Mouse (Mus musculus): ENCODE results near the gene Wee1.
"Not testable (repeated sequence)": the region's sequence is repeated elsewhere in the genome, so short reads cannot be mapped to it uniquely, and the experiment has no call there.

Wee1 gene

GRCm38 (mm10) chr7:110121516-110122288 is at the start of gene Wee1:
Gene Wee1 (plus strand): TSS chr7:110122046.
- DNase-seq (ENCODE audit: low spot score): peak; percentile 99

DNA sequence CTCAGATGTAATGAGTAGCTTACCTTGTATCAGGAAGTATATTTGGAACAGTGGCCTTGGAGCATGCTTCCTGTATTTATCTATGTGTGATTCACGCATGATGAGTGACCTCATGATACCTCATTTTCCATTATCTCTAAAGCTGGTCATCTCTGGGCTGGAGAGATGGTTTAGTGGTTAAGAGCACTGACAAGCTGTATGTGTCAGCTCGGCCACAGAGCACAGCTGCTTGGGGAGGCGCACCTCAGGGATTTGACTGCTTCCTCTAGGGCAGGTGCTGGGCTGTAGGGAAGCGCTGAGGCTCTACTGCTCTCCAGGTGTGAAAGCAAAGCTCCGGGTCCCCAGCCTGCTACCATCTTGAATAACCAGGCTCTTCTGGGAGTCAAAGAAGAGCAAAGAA is 43.7 kb upstream of the Wee1 start:
- DNase-seq (ENCODE audit: low spot score): no peak

GRCm38 (mm10) chr7:110083386-110084165 is 38.3 kb upstream of the Wee1 start:
- DNase-seq (ENCODE audit: low spot score): no peak

GRCm38 (mm10) chr7:110085217-110085616 is 36.6 kb upstream of the Wee1 start:
- no peak for DNase-seq (ENCODE audit: low spot score)

DNA sequence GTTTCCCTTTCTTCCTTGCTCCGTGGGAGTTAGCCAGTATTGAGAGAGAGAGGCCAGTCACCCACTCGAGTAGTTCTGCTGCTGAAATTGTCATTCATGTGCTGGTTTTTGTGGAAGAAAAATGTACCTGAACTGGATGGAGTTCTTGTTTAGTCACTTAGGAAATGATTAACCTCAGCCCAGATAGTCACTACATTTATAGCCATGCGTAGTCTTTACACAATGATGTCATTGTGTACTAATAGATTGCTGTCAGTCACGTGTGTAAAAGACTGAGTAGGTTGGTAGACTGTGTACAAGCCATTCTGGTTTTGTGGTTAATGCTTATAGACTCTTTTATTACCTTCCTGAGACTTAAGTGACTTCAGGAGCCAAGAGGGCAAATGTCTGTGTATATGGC is 33.9 kb upstream of the Wee1 start:
- DNase-seq (ENCODE audit: low spot score): no peak

GRCm38 (mm10) chr7:110091670-110092069 is 30.2 kb upstream of the Wee1 start:
- DNase-seq (ENCODE audit: low spot score): no peak

DNA sequence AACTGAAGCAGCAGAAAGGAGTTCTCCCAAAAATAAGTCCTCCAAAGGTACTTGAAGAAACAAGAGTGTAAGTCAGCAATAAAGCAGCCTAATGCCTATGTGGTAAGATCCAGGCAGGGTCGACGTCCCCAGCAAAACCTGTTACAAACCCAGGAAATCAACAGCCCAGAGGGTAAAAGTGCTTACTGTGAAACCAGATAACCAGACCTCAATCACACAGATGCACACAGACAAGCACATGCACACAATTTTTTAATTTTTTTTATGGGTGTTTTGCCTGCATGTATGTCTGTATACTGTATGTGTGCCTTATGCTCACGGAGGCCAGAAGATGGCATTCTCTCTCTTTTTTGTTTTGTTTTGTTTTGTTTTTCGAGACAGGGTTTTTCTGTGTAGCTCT is 25.5 kb upstream of the Wee1 start:
- no peak for DNase-seq (ENCODE audit: low spot score)

GRCm38 (mm10) chr7:110097106-110097793 is 24.6 kb upstream of the Wee1 start:
- DNase-seq (ENCODE audit: low spot score): no peak

DNA sequence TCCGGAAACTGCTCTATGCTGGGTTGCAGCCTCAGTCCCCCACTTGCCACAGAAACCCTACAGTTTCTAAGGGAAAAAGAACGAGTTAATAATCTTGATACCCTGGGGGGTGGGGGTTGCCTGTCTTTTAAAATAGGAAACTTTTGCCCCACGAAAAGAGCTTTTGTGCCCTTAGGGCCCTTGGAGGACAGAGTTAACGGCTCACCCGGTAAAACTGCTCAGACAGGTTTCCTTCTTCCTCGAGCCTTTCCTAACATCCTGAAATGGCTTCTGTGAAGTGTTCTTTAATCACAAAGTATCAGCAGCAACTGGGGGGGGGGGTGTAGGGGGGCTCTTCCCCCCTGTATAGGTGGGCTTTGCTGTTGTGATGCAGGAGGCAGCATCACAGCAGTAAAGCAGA is 21.0 kb upstream of the Wee1 start:
- DNase-seq (ENCODE audit: low spot score): no peak

- no peak for DNase-seq (ENCODE audit: low spot score)
These were observed 20.6 kb upstream of the Wee1 start for GRCm38 (mm10) chr7:110101266-110101665.

GRCm38 (mm10) chr7:110105041-110105440 is 16.8 kb upstream of the Wee1 start:
- no peak for DNase-seq (ENCODE audit: low spot score)

GRCm38 (mm10) chr7:110106633-110107032 is 15.2 kb upstream of the Wee1 start:
- DNase-seq (ENCODE audit: low spot score): no peak

DNA sequence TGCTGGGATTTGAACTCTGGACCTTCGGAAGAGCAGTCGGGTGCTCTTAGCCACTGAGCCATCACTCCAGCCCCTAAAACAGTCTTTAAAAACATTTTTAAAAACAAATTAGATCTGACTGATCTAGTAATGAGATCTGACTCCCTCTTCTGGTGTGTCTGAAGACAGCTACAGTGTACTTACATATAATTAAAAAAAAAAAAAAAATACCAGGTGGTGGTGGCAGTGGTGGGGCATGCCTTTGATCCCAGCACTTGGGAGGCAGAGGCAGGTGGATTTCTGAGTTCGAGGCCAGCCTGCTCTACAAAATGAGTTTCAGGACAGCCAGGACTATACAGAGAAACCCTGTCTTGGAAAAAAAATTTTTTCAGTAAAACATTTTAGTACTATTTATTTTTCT is 13.3 kb upstream of the Wee1 start:
- DNase-seq (ENCODE audit: low spot score): not testable (repeated sequence)

- peak; percentile 55 for DNase-seq (ENCODE audit: low spot score)
These were observed 12.8 kb upstream of the Wee1 start for GRCm38 (mm10) chr7:110108967-110109610.

DNA sequence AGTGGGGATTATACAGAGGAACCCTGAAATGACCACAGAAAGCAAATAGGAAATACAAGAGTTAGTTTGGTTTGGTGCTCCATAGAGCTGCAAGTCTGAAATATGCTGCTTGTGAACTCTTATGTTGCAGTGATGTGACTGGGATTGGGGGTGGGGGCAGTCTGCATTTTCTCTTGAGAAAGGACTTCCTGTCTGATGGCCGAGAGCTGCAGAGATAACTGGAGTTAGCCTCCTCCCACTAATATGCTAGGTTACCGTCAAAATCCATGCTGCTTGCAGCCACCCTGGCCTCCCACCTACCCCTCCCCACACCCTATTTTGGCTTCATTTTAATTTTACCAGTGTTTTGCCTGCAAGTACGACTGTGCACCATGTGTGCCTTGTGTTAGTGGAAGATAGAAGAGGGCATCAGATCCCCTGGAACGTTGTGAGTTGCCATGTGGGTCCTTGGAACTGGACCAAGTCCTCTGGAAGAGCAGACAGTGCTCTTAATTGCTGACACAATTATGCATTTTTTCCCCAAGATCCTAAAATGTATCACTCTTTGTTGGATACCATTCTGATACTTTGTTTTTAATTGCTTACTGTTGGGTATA is 11.7 kb upstream of the Wee1 start:
- no peak for DNase-seq (ENCODE audit: low spot score)

DNA sequence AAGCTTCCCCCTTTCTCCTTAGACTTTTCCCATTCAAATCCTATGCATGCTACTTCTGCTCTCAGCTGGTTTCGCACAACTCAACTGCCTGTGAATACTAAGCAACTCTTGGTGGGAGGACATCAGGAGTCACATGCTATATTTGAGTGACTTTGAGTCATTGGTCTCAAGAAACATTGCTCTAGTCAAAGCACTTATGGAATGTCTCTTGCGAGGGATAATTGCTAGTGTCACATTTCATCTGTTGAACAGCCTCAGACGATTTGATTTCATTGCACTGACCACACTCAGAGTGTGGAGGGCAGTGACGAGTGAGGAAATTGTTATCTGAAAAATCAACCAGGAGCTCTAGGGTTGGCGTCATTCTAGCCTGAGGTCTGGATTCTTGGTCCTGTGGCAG is 7.1 kb upstream of the Wee1 start:
- no peak for DNase-seq (ENCODE audit: low spot score)

- DNase-seq (ENCODE audit: low spot score): peak; percentile 74
These were observed 5.0 kb upstream of the Wee1 start for GRCm38 (mm10) chr7:110116731-110117291.

GRCm38 (mm10) chr7:110118448-110118847 is 3.4 kb upstream of the Wee1 start:
- no peak for DNase-seq (ENCODE audit: low spot score)

- DNase-seq (ENCODE audit: low spot score): no peak
These were observed 1.6 kb upstream of the Wee1 start for GRCm38 (mm10) chr7:110120157-110120784.

- DNase-seq (ENCODE audit: low spot score): no peak
These were observed 707 bp upstream of the Wee1 start for GRCm38 (mm10) chr7:110121162-110121515.

DNA sequence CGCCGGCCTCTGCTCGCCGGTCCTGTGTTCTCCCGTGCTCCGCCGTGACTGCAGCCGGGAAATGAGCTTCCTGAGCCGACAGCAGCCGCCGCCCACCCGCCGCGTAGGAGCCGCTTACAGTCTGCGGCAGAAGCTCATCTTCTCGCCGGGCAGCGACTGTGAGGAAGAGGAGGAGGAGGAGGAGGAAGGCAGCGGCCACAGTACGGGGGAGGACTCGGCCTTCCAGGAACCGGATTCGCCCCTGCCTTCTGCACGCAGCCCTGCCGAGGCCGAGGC is 381 bp downstream of the Wee1 start:
- DNase-seq (ENCODE audit: low spot score): no peak
